Mouse (Mus musculus) lung, postnatal 0 days (tissue): ENCODE results near the gene Crispld2. TPM values are rescaled to one million over a fixed set of nuclear protein-coding genes. Genes with fewer than 3 reads are reported as not detected.

Source experiments
- ATAC-seq: fragments of 200-750 bp; cut with Nextera tagmentation; 2 replicates; pipeline ENCODE4 v1.8.0; 2017; ENCODE audit warnings: moderate library complexity
- DNase-seq: peaks from one replicate; pipeline ENCODE4 v3.0.0-alpha.2; 2016; ENCODE audit warnings: low spot score
- H3K27ac ChIP-seq: fragments of 300-500 bp; sonication (generic); 2 replicates; pipeline ENCODE4 v1.5.1; 2014; ENCODE audit warnings: antibody characterized with exemption, mild to moderate bottlenecking, low read length, mixed read lengths
- H3K27me3 ChIP-seq: fragments of 300-500 bp; sonication (generic); replicated peaks from 2 replicates; pipeline ENCODE4 v1.6.1; 2014; ENCODE audit warnings: low read length, mixed read lengths; ENCODE audit not compliant: insufficient read depth
- H3K36me3 ChIP-seq: fragments of 300-500 bp; sonication (generic); 2 replicates; pipeline ENCODE4 v1.6.1; 2014; ENCODE audit warnings: low read length, mixed read lengths; ENCODE audit not compliant: insufficient read depth
- H3K4me1 ChIP-seq: fragments of 300-500 bp; sonication (generic); 2 replicates; pipeline ENCODE4 v1.6.1; 2014; ENCODE audit warnings: antibody characterized with exemption, low read depth, low read length, mixed read lengths; ENCODE audit not compliant: insufficient read depth
- H3K4me2 ChIP-seq: fragments of 300-500 bp; sonication (generic); replicated peaks from 2 replicates; pipeline ENCODE4 v1.6.1; 2014; ENCODE audit warnings: low read depth, mild to moderate bottlenecking, low read length, moderate library complexity, mixed read lengths
- H3K4me3 ChIP-seq: fragments of 300-500 bp; sonication (generic); 2 replicates; pipeline ENCODE4 v1.5.1; 2014; ENCODE audit warnings: low read depth, low read length
- H3K9ac ChIP-seq: fragments of 300-500 bp; sonication (generic); replicated peaks from 2 replicates; pipeline ENCODE4 v1.6.1; 2014; ENCODE audit warnings: low read depth, mild to moderate bottlenecking
- H3K9me3 ChIP-seq: fragments of 300-500 bp; sonication (generic); 2 replicates; pipeline ENCODE4 v1.6.1; 2016; ENCODE audit warnings: low read length, mixed read lengths
- CTCF ChIP-seq: IDR thresholded peaks from 2 replicates; pipeline ENCODE4 v1.5.1; 2016; ENCODE audit warnings: antibody characterized with exemption, mild to moderate bottlenecking
- EP300 ChIP-seq: IDR thresholded peaks from 2 replicates; pipeline ENCODE4 v1.6.1; 2016; ENCODE audit warnings: antibody characterized with exemption, mild to moderate bottlenecking, control low read depth
- WGBS: fragments of 180-500 bp; shearing (Covaris S2); extraction: QIAGEN DNeasy Blood & Tissue Kit; methylation state at CpG from one replicate; pipeline ENCODE4 v1.1.7; 2014; 5-methylcytosine and 5-hydroxymethylcytosine counted together
- polyA plus RNA-seq: library from polyadenylated mRNA; unstranded; fragments of >200 nt; fragmentation: Nextera tagmentation; extraction: Ambion mirVana; gene quantifications from 2 replicates; pipeline ENCODE4 v1.2.1, GENCODE M21; 2015

The Crispld2 gene
- polyA plus RNA-seq, 1 experiment from 2014 or later, result 16.8 TPM

DNA sequence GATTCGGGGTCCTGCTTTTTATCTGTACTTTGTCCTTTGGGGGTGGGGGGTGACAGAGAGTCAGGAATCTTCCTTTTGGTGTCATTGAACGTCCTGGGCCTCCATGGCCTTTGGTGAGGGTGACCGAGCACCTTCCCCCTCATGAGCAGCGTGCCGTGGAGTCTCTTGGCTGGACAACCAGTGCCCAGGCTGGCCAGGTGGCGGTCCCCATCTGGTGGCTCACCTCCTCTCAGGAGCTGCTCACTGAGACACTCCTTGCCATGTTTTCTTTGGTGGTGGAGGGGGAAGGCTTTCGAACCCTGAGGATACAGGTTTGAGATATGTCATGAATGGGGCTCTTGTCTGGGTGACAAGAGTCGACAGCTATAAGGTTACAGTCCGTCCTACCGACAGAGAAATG, 58.1 kb downstream of the Crispld2 start:
- TF ChIP-seq EP300, result no peak
- no peak for TF ChIP-seq CTCF
- Histone ChIP-seq H3K4me3 (no peak overlapping the region), H3K27ac (no peak overlapping the region; the same call in 1 of the 2 replicates)

DNA sequence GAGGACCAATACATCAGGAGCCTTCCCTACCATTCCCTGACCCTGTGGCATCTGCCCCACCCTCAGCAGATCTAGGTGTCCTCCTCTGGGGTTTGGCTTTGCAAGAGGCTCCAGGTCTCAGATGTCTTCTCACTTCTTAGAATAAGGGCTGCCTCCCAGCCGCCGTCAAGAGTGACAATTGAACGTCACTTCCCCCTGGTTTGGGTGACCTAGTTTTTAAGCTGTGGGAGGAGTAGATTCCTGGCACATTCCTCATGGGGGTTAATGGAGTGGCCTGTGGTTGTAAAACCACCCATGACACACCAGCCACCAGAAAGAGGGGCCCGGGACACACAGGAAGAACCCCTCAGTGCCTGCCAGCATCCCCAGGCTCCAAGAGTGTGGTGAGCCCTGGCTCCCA, 58.8 kb downstream of the Crispld2 start:
- TF ChIP-seq CTCF, result no peak
- TF ChIP-seq EP300, result no peak
- Histone ChIP-seq H3K9me3 (no peaks in the 10 kb centered on the region), H3K36me3 (no peaks in the 10 kb centered on the region), H3K4me3 (no peak overlapping the region), H3K9ac (no peak overlapping the region), H3K4me1 (no peaks in the 10 kb centered on the region), H3K27me3 (no peaks in the 10 kb centered on the region), H3K4me2 (no peak overlapping the region), H3K27ac (no peak overlapping the region)
- 41% methylated on average over 4 of the region's 4 CpGs for WGBS
- peak; percentile 49 for DNase-seq
- peak; percentile 39 for ATAC-seq

More for the DNA sequence above, 58.1 kb downstream of the Crispld2 start:
- H3K4me1 ChIP-seq, result no peaks in the 10 kb centered on the region
- no peak overlapping the region for H3K4me2 ChIP-seq
- 71% methylated on average over 10 of the region's 10 CpGs for WGBS
- no peak overlapping the region for H3K9ac ChIP-seq
- ATAC-seq (no peak), DNase-seq (no peak)
- H3K9me3 ChIP-seq, result no peaks in the 10 kb centered on the region
- H3K36me3 ChIP-seq, result no peaks in the 10 kb centered on the region
- no peaks in the 10 kb centered on the region for H3K27me3 ChIP-seq

DNA sequence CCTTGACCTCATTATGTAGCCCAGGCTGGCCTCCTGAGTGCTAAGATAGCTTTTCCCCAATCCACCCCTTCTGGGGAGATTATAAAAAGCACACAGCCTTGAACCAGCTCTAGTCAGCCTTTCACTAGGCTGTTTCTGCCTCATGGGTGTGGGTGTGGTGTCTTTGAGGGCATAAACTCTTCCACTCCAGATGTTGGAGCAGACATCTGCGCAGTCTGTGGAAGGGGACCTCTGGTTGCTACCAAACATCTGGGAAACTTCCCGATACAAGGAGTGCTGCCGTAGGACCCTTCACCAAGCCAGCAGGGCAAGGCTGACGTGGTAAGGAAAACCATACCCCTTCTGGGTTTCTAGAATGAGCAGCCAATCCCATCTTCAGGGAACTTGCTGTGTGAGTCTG, 59.7 kb downstream of the Crispld2 start:
- Histone ChIP-seq H3K9ac (no peak overlapping the region), H3K36me3 (no peaks in the 10 kb centered on the region), H3K9me3 (no peaks in the 10 kb centered on the region), H3K4me3 (no peak overlapping the region), H3K27me3 (no peaks in the 10 kb centered on the region), H3K4me2 (no peak overlapping the region), H3K27ac (no peak overlapping the region), H3K4me1 (no peaks in the 10 kb centered on the region)
- TF ChIP-seq CTCF, result no peak
- TF ChIP-seq EP300, result no peak
- DNase-seq (no peak), ATAC-seq (no peak)
- 82% methylated on average over 4 of the region's 4 CpGs for WGBS

DNA sequence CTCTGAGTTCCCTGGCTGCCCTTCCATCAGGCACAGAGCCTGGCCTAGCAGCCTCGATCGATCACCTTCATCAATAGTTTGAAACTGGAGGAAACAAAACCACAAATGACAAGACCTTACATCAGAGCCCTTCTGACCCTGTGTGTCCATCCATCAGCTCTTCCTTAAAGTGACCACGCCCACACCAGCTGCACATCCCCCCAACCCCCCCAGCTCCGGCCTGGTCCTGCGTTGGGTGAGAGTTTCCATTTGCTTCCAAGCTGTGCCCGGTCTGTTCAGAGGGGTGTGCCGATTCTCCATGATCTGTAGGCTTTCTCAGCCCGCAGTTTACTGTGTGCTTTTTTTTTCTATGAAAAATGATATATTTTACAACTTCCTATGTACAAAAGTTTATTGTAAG, 60.1 kb downstream of the Crispld2 start:
- peak; percentile 53 for DNase-seq
- Histone ChIP-seq H3K9me3 (no peaks in the 10 kb centered on the region), H3K9ac (no peak overlapping the region), H3K27ac (no peak overlapping the region), H3K4me1 (no peaks in the 10 kb centered on the region), H3K27me3 (no peaks in the 10 kb centered on the region), H3K36me3 (no peaks in the 10 kb centered on the region), H3K4me2 (no peak overlapping the region), H3K4me3 (no peak overlapping the region)
- ATAC-seq, result peak; percentile 46; the same call in 1 of the 2 replicates
- 59% methylated on average over 8 of the region's 8 CpGs for WGBS
- no peak for TF ChIP-seq CTCF
- TF ChIP-seq EP300, result no peak

DNA sequence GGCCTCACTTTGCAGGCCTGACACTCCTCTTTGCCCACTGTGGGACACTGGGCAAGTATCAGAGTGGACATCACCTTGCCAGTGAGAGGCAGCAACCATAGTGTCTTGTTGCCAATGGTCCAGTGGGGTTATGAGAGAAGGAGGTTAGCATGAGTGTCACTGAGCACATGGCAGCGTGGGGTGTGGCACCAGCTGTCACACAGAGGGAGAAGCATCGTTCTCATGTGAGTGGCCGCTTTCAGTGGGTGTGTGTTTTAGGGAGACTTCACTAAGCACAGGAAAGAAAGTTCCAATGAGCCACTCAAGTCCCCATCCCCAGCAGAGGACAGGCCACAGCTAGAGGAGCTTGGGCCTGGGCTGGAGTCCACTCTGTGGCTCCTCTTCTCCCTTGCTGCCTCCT, 62.6 kb downstream of the Crispld2 start:
- DNase-seq (no peak), ATAC-seq (no peak)
- Histone ChIP-seq H3K27ac (no peak overlapping the region), H3K36me3 (no peaks in the 10 kb centered on the region), H3K9me3 (no peaks in the 10 kb centered on the region), H3K9ac (no peak overlapping the region), H3K4me2 (no peak overlapping the region), H3K27me3 (no peaks in the 10 kb centered on the region), H3K4me3 (no peak overlapping the region), H3K4me1 (no peaks in the 10 kb centered on the region)
- WGBS, result 76% methylated on average over 3 of the region's 3 CpGs
- no peak for TF ChIP-seq EP300
- no peak for TF ChIP-seq CTCF

DNA sequence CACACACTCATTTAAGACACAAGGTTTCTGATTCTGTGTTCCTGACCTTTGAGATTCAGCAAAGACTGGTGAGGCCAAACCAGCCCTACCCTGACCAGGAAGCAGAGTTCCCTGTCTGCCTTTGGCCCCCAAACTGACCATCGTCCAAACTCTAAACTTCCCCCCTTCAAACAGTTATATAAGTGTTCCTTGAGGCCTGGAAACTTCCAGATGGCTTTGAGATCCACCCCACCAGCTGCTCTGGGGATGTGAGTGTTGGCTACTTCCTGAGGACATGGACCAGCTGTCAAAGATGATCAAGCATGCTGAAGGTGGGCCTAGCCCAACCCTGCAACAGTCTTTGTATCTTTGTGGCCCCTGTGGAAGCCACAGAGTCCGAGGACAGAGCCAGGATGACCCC, 64.8 kb downstream of the Crispld2 start:
- Histone ChIP-seq H3K4me1 (no peaks in the 10 kb centered on the region), H3K27me3 (no peaks in the 10 kb centered on the region), H3K9ac (no peak overlapping the region), H3K4me2 (no peak overlapping the region), H3K9me3 (no peaks in the 10 kb centered on the region), H3K36me3 (no peaks in the 10 kb centered on the region), H3K27ac (no peak overlapping the region), H3K4me3 (no peak overlapping the region)
- TF ChIP-seq CTCF, result no peak
- no peak for TF ChIP-seq EP300
- ATAC-seq (peak; percentile 53; the same call in 1 of the 2 replicates), DNase-seq (no peak)
- WGBS, result 55% methylated on average over 2 of the region's 2 CpGs

DNA sequence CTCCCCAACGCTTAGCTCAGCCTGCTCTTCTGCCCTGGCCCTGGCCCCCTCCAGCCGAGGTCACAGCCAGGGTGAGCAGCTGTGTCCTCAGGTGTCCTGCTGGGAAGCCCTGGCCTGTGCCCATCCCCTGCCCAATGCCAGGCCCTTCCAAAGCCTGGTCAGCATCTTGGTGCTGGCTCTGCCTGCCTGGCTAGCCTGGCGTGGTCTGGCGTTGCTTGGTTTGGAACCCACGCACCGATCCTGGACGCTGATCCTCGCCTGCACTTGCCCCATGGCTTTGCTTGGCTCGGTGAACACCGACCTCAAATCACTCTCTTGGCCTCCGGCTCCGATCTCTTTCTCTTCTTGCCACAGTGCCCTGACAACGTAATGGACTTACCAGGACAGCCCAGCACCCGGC, 70.5 kb downstream of the Crispld2 start:
- Histone ChIP-seq H3K9me3 (no peaks in the 10 kb centered on the region), H3K27ac (no peak overlapping the region)
- 86% methylated on average over 14 of the region's 14 CpGs for WGBS

More for the DNA sequence above, 70.5 kb downstream of the Crispld2 start:
- no peaks in the 10 kb centered on the region for H3K36me3 ChIP-seq
- TF ChIP-seq EP300, result no peak
- TF ChIP-seq CTCF, result no peak
- H3K9ac ChIP-seq, result no peak overlapping the region
- H3K4me1 ChIP-seq, result no peaks in the 10 kb centered on the region
- ATAC-seq, result no peak
- no peak for DNase-seq
- H3K4me3 ChIP-seq, result no peak overlapping the region
- no peak overlapping the region for H3K4me2 ChIP-seq
- H3K27me3 ChIP-seq, result no peaks in the 10 kb centered on the region
